In the genomic region with DNA sequence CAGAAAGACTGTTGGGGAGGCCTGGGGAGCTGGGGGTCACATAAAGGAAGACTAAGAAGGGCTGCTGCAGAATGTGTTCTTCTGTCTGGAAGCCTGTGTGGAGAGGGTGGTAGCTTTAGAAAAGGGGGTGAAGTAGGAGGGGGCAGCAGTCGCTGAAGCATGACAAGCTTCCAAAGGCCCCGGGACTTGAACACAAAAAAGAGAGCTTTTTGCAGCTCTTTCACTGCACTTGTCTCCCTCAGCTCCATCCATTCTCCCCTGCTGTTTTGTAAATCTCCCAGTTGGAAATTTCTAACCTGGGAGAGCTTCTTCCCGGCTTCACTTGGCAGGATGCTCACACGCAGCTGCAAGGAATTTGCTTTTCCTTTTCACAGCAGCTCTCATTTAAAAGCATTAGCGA, we compare ENCODE assay signal across 12 mouse cellular contexts. TPM values are rescaled to one million over a fixed set of nuclear protein-coding genes. Genes with fewer than 3 reads are reported as not detected.
A peak's percentile ranks its signal among the peaks of the same experiment; 100 is the strongest.
DNase-seq lines count a peak whose midpoint lies in the region; ATAC-seq and TF ChIP-seq lines count a peak whose summit lies in the region.
"Had no signal": no experiment of that assay in that cellular context is flagged by ENCODE, and none has a peak within 500 bp of the region (broad histone marks: within the 10 kb centered on the region; RNA-seq: fewer than 3 reads in every experiment).

No protein-coding gene starts in this region.

- H3K27ac ChIP-seq in hindbrain, embryonic 12.5 days = peak overlapping the region; percentile 56; the same call in 1 of the 2 replicates
- 0 out of 2 replicates have a peak overlapping the region, but pooled peaks have one; percentile 4 for H3K27ac ChIP-seq in midbrain, postnatal 0 days (ENCODE audit: low read depth, low read length)
- H3K27ac ChIP-seq: embryonic facial prominence, embryonic 12.5 days; intestine, embryonic 15.5 days had no signal

- H3K4me1 ChIP-seq in hindbrain, embryonic 12.5 days = peaks cover 48% of the 10 kb centered on the region
- H3K4me1 ChIP-seq in midbrain, postnatal 0 days (ENCODE audit: insufficient read depth, low read length) = 0 out of 2 replicates have a peak, but pooled peaks cover 3% of the 10 kb centered on the region

- 3% methylated on average over 5 of the region's 5 CpGs for WGBS in hindbrain, embryonic 12.5 days
- 9% methylated on average over 5 of the region's 5 CpGs for WGBS in midbrain, postnatal 0 days

- peak; percentile 42 for DNase-seq in kidney, postnatal 10 days
- no peak for DNase-seq in kidney, postnatal 36 days
- peak; percentile 53 for DNase-seq in embryo, embryonic 10.5 days (ENCODE audit: low spot score)
- DNase-seq in midbrain, postnatal 0 days (ENCODE audit: low spot score) = no peak
- no peak for DNase-seq in layer of hippocampus, postnatal 36 days
- no peak for DNase-seq in left cerebral cortex, adult 8-10 months (ENCODE audit: low spot score in 2 of 2)
- DNase-seq: gastrocnemius, postnatal 36 days had no signal

- 0 out of 2 replicates have a peak, but pooled peaks have one; percentile 53 for ATAC-seq in hindbrain, embryonic 12.5 days (ENCODE audit: low FRiP score)
- no peak for ATAC-seq in midbrain, postnatal 0 days (ENCODE audit: low FRiP score)
- ATAC-seq in cerebellum, adult (ENCODE audit: insufficient number of reproducible peaks, low FRiP score, low TSS enrichment) = no peak
- ATAC-seq: intestine, embryonic 15.5 days had no signal

- H3K9ac ChIP-seq in hindbrain, embryonic 12.5 days = no peak overlapping the region
- H3K9ac ChIP-seq in midbrain, postnatal 0 days (replicated peaks; ENCODE audit: low read length, poor library complexity, severe bottlenecking) = no peak overlapping the region
- H3K9ac ChIP-seq: embryonic facial prominence, embryonic 12.5 days; intestine, embryonic 15.5 days had no signal

- H3K9me3 ChIP-seq in hindbrain, embryonic 12.5 days (replicated peaks) = no peaks in the 10 kb centered on the region
- H3K9me3 ChIP-seq in midbrain, postnatal 0 days (ENCODE audit: low read length) = no peaks in the 10 kb centered on the region
- H3K9me3 ChIP-seq: embryonic facial prominence, embryonic 12.5 days; G1E; intestine, embryonic 15.5 days had no signal

- TF ChIP-seq CTCF in midbrain, postnatal 0 days (IDR thresholded peaks at IDR 0.05) = no peak

- H3K27me3 ChIP-seq in hindbrain, embryonic 12.5 days = no peaks in the 10 kb centered on the region
- H3K27me3 ChIP-seq in midbrain, postnatal 0 days (ENCODE audit: insufficient read depth, low read length) = no peaks in the 10 kb centered on the region
- H3K27me3 ChIP-seq: embryonic facial prominence, embryonic 12.5 days; intestine, embryonic 15.5 days had no signal

- H3K36me3 ChIP-seq in hindbrain, embryonic 12.5 days = no peaks in the 10 kb centered on the region
- no peaks in the 10 kb centered on the region for H3K36me3 ChIP-seq in midbrain, postnatal 0 days (ENCODE audit: insufficient read depth, low read length)
- H3K36me3 ChIP-seq: embryonic facial prominence, embryonic 12.5 days; intestine, embryonic 15.5 days had no signal

- H3K4me2 ChIP-seq in hindbrain, embryonic 12.5 days (replicated peaks) = no peak overlapping the region
- H3K4me2 ChIP-seq in midbrain, postnatal 0 days (ENCODE audit: low read depth, low read length, poor library complexity, severe bottlenecking) = no peak overlapping the region
- H3K4me2 ChIP-seq: embryonic facial prominence, embryonic 12.5 days; intestine, embryonic 15.5 days had no signal

- no peak overlapping the region for H3K4me3 ChIP-seq in hindbrain, embryonic 12.5 days
- no peak overlapping the region for H3K4me3 ChIP-seq in midbrain, postnatal 0 days (ENCODE audit: low read depth, low read length)
- H3K4me3 ChIP-seq: embryonic facial prominence, embryonic 12.5 days; intestine, embryonic 15.5 days had no signal

RNA-seq across cellular contexts. Expression of a gene that starts 26.2 kb away (rescaled TPM):
- 84.6 and 92.4 TPM in 2 replicates for polyA plus RNA-seq in hindbrain, embryonic 12.5 days (2016; fragmentation: Nextera tagmentation; extraction: Ambion mirVana)
- total RNA-seq in midbrain, postnatal 0 days (2014; rRNA removed) = 18.0 and 27.6 TPM in 2 replicates
- 16.4 and 19.3 TPM in 2 replicates for polyA plus RNA-seq in midbrain, postnatal 0 days (2015; fragmentation: Nextera tagmentation; extraction: Ambion mirVana)
- 10 to 100 TPM; 29.8 to 34.0 TPM for total RNA-seq in layer of hippocampus, postnatal 36 days (2021)
- 10 to 100 TPM; 29.5 to 37.8 (median 33.3) TPM for total RNA-seq in left cerebral cortex, adult 8-10 months (2022)

Comparison
In these comparisons a context has a peak if more than half of its experiments do, and no peak if none do; other contexts are left out.
1. DNase-seq: peak in kidney, postnatal 10 days (single experiment) and embryo, embryonic 10.5 days (single experiment); none in kidney, postnatal 36 days (0 of 2), midbrain, postnatal 0 days (single experiment), layer of hippocampus, postnatal 36 days (0 of 2) and left cerebral cortex, adult 8-10 months (0 of 2).